Mouse (Mus musculus): Measurements from ENCODE around the gene Zfp36. TPM values are rescaled to one million over a fixed set of nuclear protein-coding genes. Genes with fewer than 3 reads are reported as not detected.
"Not testable (repeated sequence)": the region's sequence is repeated elsewhere in the genome, so short reads cannot be mapped to it uniquely, and the experiment has no call there.

Gene Zfp36
- polyA plus RNA-seq (2017; shearing (Covaris generic)) = 100 to 1,000 TPM; 156 to 341 TPM

DNA sequence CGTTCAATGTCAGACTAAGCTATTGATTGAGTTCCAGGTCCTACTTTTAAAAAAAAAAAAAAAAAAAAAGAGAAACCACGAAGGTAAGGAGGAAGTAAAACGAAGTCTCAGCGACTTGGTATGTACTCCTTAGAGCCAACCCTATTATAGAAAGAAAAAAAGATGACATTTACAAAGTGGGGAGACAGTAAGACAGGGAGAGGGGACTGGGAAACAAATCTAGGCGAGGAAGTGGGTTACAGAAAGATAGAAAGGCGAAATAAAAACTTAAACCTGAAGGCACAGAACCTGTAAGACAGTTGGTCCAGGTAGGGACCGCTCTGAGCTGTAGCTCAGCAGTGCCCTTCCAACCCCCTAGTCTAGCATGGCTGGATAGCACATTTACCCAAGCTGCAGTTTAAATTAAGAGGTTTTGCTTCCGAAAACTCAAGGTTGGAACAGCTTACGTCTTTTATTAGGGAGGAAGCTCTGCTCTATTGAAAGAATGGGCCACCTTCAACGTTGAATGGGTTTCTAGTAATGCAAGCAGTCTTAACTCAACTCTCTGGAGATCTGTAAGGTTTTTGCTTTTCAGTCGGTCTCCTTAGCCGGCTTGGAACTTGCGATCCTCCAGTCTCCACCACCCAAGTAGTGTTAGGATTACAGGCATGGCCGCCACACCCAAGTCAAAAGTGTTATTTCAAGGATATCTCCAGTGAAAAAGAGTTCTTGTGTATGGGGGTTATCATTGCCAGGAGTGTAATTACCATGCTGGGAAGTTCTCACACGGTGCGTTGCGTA lies at the start of gene Zfp36:
Zfp36 (minus strand) TSS at position 17 of the 780 bp plus-strand sequence.
- no peak for ATAC-seq

DNA sequence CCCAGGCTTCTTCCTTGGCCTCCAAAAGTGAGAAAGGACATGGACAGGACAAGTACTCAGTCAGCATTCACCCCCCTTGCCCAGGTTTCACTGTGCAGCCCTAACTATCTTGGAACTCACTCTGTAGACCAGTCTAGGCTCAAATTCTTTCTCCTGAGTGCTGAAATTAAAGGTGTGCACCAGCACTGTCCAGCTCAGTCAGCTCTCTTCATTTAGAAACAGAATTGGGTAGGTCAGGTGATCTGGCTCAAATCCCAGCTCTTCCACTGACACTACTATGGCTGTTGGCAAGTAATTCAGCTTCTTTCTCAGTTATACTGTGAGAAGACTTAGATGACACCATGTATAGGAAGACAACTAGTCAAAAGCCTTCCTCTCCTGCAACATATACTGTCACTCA lies 47.7 kb upstream of the Zfp36 start:
- no peak for ATAC-seq

DNA sequence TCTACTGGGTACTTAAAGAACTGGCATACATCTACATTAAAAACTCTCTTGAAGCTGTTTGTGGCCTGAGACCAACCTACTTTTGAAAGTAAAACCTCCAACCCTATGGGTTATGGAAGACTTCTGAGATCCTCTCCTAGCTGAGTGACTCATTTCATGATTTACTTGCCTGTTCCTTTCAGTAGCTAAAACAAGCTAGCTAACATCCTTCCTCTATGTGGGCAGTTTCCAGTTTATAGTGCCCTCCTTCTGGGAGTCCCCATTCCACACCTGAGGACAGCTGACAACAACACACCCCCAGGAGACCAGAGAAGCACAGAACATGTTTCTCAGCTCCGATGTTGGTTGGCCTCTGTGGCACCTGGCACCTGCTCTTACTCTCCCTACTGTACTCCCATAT lies 43.0 kb upstream of the Zfp36 start:
- ATAC-seq = no peak

DNA sequence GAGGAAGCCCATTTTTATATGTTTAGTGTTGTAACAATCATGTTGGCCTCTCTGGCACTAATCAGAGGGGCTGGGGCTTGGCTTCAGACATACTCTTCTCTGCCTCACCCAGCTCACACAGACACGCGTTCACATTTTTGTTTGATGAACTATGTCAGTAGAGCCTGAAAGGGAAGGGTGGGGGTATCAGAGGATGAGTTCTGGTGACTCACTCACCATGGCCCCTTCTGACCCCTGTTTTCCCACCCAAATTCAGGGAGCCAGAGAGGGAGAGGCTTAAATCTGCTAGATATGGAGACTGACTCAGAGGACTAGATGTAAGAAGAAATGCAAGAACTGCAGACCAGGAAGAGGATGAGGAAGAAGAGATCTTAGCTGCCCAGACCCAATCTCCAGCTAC lies 39.4 kb upstream of the Zfp36 start:
- no peak for ATAC-seq

DNA sequence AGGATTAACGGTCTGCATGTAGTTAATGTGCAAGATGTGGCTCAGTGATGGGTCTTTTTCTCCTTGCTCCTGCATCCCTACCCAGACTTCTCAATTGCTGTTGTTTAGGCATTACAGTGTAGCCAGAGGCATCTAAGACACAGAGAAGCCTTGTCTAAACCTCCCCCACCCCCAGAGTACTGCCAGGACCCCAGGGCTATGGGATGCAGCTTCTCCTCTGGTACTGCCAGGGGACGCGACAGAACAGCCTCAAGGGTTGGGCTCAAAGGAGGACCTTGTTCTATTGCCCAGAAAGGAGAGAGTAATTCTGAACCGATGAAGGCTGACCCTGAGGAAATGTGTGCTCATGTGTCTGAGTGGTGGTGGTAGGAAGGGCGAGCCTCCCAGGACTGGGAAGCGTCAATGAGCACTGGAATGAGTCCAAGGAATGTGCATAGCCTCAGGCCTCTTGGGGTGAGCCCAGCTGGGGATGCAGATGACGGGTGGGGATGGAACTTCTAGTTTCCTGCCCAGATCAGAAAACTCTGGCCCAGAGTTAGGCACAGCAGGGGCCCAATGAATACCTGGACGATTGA lies 38.1 kb upstream of the Zfp36 start:
- ATAC-seq = no peak

DNA sequence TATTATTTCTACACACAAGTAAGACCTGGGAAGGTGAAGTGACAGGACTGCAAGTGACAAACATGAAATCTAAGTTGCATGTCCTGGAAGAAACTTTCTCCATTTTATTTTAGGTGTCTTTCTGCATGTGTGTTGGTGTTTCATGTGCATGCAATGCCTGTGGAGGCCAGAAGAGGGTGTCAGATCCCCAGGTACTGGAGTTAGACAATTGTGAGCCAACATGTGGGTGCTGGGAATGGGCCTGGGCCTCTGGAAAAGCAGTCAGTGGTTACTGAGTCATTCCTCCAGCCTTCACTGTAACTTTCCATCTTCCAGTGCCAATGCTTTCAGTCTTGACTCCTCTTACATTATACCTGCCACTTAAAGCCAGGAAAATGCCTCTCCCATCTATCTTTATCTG lies 37.3 kb upstream of the Zfp36 start:
- ATAC-seq = no peak

DNA sequence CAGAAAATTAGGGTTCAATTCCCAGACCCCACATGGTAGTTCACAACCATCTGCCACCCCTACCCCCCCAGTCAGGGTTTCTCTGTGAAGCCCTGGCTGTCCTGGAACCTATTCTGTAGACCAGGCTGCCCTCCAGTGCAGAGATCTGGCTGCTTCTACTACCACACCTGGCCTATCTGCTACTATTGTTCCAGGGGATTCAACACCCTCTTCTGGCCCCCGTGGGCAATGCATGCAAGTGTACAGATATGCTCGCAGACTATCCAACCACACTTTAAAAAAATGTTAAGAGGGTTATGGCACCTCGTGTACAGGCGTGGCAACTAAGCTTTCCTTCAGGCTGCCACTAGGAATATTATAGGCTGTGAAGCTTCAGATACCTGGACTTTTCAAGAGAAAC lies 32.8 kb upstream of the Zfp36 start:
- ATAC-seq = no peak

DNA sequence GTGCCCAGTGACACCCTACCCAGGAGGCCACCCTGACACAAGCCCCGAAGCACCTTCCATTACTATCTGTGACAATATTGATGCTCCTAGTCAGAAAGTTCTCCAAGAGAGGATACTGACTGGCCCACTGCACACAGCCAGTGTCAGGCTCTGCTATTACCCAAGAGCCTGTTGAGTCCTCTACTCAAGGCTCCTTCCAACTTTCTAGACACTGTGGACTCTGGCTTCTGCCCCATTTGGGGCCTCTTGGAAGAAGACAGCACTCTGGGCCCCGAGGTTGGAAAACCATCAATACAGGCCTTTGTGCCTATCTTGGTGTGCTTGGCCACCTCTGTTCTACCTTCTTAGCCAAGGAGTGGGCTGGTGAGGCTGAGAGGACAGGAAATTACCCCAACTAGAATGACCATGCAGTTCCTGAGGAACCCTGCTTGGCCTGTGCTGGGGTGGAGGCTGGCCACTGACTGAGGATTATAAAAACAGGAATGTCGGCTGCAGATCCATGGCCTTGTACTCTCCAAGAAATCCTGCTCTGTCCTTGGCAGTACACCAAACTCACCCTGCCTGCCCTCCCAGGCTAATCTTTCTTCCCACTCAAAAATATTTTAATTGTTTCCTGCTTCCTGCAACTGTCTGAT lies 30.9 kb upstream of the Zfp36 start:
- no peak for ATAC-seq

DNA sequence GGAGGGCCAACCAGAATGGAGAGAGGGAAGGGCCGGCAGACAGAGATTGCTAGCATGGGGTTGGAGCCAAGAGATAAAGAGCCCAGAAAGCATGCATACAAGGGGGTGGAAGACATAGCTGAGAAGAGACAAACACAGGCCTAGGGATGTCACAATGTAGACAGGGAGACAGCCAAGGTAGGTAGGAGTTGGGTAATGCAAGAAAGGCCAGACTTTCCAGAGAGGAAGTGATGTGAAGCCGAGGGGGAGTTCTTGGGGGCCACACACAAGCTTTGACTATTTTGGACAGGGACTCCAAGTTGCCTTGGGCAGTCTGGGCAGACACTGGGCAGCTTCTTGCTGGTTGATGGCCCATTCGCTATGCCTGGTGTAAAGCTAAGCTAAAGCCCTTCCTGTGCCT lies 21.9 kb upstream of the Zfp36 start:
- ATAC-seq = no peak

DNA sequence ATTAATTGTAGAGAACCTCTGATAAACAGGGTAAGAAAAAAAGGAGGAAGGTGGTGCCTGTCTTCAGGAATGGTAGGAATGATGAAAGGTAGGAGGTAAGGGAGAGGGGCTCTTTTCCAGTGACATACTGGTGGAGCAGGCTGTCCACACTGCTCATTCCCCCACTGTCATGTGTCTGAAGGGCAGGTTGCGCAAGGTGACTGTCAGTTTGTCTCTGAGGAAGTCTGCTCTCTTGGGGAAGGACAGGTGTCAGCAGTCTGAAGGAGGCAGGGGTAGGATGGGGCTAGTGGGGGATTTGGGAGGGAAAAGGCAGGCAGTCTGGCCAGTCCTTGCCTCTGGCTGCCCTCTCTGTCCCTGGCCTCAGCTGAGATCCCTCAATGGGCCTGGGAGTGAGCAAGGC lies 21.0 kb upstream of the Zfp36 start:
- ATAC-seq = no peak

DNA sequence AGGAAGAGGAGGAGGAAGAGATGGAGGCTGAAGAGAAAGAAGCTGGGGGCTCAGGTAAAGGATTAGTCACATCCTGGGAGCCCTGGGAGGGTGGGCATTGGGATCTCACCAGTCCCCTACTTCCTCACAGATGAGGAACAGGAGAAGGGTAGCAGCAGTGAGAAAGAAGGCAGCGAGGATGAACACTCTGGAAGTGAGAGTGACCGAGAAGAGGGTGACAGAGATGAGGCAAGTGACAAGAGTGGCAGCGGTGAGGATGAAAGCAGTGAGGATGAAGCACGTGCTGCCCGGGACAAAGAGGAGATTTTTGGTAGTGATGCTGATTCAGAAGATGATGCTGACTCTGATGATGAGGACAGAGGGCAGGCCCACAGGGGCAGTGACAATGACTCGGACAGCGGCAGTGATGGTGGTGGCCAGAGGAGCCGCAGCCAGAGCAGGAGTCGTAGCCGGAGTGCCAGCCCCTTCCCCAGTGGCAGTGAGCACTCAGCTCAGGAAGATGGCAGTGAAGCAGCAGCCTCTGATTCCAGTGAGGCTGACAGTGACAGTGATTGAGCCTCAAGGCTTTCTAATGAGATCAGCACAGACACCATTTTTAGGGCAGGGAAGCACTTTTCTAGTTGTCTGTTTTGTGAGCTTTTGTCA lies 18.8 kb upstream of the Zfp36 start:
- no peak for ATAC-seq

DNA sequence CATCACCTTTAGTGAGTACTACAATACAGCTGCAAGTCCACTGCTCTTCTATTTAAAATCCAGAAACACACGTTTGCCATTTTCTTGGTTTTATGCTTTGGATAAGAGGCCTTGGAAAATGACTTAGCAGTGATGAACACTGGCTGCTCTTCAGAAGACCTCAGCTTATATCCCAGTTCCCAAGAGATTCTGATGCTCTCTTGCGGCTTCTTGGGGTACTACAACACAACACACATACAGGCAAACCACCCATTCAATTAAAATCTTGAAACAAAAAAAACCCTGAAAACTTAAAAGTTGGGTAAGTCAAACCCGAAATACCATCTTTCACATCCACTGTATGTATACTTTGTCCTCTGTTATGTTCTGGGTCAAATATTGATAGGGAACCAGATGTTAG lies 17.9 kb upstream of the Zfp36 start:
- ATAC-seq = no peak

DNA sequence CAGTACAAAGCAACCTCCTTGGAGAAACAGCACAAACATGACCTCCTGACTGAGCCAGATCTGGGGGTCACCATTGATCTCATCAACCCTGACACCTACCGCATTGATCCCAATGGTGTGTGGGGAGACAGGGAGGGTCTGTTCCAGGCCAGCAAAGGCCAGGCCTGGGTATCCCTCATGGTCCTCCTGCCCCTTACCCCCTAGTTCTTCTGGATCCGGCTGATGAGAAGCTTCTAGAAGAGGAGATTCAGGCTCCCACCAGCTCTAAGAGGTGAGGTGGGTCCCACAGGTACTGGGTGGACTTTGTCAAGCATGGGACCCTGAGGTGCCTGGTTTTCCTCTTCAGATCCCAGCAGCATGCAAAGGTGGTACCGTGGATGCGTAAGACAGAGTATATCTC lies 15.4 kb upstream of the Zfp36 start:
- ATAC-seq = no peak

DNA sequence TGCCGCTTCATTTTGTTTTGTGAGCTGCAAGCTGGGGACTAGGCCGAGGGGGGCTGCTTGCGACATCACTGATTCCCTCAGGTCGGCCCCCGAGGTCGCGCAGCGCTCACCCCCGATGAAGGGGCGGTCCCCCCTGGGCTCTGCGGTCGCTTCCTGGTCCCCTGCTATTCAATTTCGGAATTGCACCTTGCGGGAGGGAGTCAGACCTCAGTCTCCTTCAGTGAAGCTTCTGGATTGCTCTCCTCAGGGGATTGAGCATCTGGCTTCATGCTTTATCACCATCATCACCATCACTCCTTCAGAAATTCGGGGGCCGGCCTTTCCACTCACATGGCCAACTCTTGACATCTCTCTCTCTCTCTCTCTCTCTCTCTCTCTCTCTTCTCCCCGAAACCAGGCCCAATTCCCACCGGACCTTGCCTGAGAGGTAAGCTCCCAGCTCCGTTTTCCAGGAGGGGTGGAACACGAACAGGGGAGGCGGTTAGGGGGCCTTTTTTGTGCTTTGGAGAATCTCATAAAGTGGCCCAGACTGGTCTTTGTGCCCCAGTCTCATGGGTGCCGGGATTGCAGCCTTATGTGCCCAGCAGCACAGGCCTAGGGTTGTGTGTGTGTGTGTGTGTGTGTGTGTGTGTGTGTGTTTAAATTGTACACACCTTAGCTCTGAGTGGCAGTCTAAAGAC lies 13.4 kb upstream of the Zfp36 start:
- peak; percentile 8 for ATAC-seq

DNA sequence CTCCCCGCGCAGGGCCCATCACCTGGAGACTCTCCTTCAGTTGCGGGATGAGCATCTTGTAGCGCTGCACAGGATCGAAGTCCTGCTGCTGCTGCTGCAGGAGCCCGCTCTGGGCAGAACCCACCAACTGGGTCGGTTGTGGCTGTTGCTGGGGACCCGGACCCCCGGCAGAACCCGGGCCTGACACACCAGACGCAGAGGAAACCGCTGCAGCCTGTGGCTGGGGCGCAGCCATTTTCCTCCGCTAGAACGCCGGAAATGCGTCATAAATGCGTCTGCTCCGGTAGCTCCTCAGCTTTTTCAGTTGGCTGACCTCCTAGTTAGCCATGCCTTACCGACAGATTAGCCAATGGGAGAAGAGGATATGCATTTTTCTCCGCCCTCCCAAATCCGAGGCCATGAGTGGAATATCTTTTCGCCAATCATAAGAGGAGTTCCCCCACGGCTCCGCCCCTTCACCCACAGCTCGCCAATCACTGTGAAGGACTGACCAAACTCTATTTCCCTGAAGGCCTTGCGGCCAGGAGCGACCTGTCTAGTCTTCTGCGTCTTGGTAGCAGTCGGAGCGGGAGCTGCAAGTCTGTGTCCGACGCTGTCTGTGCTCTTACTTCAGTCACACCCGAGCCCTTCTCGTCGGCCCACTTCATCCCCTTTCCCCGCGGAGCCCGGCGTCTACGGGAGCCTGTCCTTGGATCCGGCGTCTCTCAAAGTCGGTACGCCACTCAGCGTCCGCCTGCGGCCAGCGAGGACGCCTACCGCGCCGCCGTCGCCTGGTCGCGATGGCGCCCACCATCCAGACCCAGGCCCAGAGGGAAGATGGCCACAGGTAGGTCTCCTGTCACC lies 12.6 kb upstream of the Zfp36 start, which contains the start of the genes Med29 and Paf1:
Med29 (minus strand) TSS at position 280 of the 843 bp plus-strand sequence.
Paf1 (plus strand) TSS at position 523 of the 843 bp plus-strand sequence.
- ATAC-seq = peak; percentile 97

DNA sequence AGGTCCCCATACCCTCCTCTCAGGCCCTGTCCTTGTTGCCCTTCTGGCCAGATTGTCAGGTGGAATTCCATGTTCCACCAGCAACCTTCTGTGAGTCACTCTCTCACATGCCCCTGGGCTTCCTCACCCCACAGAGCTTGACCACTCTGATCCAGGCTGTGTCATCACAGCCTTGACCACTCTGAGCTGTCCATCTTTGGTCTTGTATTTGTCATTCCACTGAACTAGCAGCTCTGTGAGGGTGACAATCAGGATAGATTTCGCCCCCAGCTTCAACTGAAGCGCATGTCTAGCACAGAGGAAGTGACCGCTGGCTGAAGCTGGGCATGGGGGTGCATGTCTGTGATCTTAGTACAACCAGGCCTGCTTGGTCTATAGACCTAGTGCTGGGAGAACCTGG lies 10.3 kb upstream of the Zfp36 start:
- ATAC-seq = no peak

DNA sequence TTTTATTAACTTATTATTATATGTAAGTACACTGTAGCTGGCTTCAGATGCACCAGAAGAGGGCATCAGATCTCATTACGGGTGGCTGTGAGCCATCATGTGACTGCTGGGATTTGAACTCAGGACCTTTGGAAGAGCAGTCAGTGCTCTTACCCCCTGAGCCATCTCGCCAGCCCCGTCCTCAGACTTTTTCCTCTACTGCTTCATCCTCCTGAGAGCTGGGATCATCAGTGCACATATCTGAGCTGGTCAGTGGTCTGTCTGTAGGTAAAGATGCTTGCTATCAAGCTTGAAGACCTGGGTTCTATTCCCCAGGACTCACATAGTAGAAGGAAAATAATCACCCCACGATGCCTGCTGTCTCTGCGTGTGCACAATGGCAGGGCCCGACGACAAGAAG lies 7.3 kb upstream of the Zfp36 start:
- ATAC-seq = not testable (repeated sequence)

DNA sequence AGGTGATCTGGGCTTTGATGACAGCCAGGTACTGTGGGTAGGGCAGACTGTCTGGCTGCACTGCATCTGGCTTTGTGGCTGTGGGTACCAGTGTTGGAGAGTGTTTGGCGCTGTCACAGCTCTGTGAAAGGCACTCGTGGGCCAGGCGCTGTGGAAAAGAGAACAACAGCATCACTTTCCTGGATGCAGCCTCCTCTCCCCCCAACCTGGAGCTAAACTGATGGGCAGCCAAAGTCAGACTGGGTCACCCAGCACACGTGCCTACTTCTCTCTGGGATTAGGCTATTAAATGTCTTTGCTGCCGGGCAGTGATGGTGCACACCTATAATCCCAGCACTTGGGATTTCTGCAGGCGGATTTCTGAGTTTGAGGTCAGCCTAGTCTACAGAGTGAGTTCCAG lies 6.8 kb upstream of the Zfp36 start:
- ATAC-seq = not testable (repeated sequence)

DNA sequence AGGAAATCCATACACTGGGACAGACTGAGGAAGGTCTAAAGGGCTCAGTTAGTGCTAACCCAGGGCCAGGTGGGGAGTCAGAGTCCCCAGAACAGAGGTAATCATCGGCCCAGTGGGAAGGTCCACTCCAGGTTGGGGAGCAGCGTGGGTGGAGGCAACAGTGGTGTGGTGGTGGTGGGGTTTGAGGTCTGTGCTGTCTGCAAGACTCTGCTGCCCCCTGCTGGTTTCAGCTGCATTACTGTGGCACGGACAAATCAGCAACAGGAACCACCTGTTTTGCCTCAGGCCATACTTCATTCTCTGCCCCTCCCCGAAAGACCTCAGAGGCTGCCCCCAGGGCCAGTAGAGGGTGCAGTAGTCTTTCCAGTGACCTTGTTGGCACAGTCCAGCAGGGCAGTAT lies 6.4 kb upstream of the Zfp36 start:
- ATAC-seq = peak; percentile 6

DNA sequence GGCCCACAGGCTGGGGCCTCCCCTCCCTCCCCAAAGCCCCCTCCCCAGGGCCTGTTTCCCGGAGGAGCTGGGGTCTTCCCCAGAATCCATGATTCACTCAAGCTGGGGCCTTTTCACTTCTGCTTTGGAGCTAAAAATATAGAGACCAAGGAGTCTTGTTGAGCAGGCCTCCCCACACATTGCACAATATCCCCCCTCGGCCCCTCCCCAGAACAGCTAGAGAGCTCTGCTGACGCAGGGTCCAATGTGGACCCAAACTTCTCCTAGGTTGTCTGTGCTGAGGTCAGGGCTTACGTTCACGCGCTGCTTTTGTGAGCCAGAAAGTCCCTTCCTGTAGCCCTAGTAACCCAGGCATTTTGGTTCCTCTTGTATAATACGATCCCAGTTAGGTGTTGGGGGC lies 6.0 kb upstream of the Zfp36 start:
- no peak for ATAC-seq

DNA sequence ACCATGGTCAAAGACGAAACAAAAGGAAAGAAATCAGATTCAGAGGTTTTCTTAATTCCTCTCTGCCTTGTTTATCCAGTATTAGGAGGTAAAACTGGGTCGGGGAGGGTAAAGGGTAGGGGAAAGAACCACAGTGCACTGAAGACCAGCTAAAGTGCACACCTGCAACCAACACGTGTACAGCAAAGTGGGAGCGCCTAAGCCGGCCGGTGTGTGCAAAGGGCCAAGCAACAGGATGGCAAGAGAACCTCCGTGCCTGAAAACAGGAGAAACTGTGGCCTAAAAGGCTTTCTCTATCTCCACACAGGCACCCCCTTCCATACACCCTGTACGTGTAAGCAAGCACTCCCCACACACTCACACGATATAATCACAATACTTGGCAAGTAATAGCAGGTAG lies 5.1 kb upstream of the Zfp36 start:
- no peak for ATAC-seq

DNA sequence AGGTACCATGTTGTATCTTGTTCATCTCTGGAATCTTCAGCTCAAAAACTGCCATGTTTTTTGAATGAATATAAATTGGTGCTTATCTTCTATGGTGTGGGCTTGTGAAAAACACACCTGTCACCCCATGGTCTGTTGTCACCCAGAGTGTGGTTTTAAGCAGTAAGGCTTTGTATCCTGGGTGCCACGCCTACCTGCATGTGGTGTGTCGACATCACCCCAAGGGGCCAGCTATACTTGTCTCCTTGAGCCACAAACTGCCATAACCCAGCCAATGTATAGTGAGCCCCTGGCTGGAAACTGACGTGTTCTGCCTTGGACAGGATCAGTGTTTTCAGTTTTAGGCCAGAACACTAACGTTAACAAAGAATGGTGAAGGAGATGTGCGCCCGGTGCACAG lies 4.1 kb upstream of the Zfp36 start:
- ATAC-seq = no peak
